Mouse (Mus musculus) cerebellum, adult 11-12 months (tissue): ENCODE measurements around the gene Syt17.
"Not testable (repeated sequence)": the region's sequence is repeated elsewhere in the genome, so short reads cannot be mapped to it uniquely, and the experiment has no call there.

Source experiments
- DNase-seq: peaks from one replicate; pipeline ENCODE4 v3.0.0; 2022

Gene Syt17

DNA sequence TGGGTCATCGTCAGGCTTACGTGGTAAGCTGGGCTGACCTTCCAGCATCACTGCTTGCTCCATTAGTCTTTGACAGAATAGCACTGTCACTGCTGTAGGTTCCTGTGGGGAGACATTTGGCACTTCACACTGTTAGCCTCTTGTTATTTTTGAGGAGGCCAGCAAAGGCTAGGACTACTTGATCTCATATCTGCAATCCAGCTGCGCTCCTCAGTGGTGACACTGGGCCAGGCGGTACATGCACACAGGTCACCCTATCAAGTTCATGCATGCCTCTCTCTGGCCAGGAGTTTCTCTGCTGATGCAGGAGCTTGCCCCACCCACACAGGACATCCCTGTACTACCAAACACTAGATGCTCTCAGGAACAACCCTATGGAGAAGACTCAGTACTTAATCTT lies 71.4 kb downstream of the Syt17 start:
- no peak for DNase-seq

DNA sequence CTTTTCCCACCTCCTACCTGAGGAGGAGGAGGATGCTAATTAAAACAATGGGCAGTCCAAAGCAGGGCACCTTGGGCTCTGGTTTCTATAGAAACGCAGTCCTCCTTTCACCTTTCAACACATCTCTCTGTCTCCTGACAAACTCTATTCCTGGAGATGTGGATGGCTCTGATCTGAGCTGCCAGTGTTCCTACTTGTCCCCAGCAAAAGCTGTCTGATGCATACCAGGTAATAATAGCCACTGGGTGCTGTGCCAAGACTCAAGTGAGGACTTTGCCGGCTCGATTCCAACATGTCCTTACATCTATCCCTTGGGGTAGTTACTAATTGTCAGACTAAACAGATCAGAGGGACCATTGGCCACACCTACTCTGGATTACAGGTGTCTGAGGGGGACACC lies 72.7 kb downstream of the Syt17 start:
- DNase-seq = no peak

DNA sequence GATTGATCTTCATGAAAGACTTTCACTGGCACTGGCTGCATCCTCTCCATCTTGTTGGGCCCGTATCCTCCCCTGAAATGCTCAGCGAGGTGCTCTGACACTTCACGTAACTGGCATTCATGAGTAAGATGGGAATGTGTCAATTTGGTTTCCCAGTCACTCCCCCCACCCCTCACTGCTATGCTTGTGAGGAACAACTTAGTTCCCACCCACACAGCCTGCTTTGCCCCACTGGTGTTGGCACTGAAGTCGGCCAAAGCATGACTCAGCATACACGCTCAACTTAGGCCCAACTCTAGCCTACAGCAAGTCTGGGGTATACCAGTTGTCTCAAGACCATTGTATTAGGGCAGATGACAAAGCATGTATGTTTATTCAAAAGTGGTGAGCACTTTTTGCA lies 76.7 kb downstream of the Syt17 start:
- DNase-seq = no peak

DNA sequence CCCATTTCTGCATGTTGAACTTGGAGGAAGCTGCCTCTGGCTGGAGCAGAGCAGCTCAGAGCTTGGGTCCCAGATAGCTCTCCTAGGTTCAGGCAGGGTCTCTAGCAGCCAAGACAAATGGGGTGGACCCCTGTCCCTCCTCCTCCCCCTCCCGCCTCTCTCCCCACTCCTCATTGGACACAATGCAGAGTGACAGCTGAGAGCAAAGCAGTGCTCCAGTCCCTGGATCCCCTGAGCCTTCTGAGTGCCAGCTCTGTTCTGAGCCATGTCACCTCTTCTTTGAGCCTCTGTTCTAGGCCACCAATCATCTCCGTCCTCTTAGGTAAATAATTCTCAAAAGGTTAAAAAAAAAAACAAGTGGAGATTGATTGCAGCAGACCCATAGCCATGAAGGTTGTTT lies 78.3 kb downstream of the Syt17 start:
- no peak for DNase-seq

DNA sequence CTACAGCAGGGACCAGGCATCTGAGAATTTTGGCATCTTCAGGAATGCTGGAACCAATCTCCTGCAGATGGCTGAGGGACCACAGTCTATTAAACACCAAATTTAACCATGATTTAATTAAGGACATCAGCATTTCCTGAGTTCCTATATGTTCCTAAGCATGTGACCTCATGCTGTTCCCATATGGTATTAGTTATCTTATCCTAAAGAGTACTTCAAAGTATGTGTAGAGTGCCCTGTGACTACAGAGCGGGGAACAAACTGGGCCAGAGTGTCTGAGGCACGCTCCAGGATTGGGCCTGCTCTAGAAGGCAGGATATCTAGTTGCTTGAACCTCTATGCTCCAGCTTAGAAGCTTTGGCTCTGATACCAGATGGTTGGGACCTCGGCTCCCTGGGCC lies 82.1 kb downstream of the Syt17 start:
- DNase-seq = no peak

DNA sequence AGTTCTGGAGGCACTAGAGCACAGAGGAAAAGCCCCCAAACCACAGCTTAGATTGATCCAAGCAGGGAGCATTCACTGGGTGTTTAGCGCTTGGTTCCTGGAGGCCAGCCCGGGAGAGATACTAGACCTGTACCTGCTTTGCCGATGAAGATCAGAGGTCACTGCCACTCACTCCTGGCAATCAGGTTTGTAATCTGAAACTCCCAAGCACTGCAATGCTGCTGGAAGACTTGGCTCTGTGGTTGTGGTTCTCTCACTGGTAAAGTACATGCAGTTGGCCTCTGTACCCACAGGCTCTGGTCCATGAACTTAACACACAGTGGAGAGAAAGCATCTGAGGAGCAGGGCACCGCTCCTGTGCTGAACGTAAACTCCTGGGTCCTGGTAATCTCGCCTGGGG lies 82.8 kb downstream of the Syt17 start:
- no peak for DNase-seq

DNA sequence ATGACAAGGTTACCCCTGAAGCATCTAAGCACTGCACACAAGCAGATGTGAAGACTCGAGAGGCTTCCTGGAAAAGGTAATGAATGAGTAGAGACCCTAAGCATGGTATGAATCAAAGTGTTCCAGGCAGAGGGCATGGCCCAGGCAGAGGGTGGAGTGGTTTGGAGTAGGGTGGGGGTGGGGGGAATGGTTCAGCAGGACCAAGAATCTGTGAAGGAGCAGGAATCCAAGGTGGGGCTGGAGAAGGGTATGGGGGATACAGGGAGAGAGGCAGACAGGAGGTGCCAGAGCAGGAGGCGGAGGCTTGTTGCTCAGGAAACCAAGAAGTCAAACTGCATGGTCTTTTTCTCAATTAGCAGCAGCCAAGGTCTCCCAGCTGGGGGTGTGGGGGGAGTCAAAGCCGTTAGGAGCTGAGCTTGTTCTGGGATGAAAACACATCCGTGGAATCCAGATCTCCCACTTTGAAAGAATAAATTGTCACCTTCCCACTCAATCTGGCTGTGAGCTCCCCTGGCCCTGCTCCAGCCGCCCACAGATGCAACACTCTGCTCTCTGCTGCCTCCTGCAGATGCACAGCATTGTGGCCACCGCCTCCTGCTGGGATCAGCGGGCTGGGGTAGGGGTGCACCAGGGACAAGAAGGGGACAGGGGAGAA lies 83.5 kb downstream of the Syt17 start:
- no peak for DNase-seq

DNA sequence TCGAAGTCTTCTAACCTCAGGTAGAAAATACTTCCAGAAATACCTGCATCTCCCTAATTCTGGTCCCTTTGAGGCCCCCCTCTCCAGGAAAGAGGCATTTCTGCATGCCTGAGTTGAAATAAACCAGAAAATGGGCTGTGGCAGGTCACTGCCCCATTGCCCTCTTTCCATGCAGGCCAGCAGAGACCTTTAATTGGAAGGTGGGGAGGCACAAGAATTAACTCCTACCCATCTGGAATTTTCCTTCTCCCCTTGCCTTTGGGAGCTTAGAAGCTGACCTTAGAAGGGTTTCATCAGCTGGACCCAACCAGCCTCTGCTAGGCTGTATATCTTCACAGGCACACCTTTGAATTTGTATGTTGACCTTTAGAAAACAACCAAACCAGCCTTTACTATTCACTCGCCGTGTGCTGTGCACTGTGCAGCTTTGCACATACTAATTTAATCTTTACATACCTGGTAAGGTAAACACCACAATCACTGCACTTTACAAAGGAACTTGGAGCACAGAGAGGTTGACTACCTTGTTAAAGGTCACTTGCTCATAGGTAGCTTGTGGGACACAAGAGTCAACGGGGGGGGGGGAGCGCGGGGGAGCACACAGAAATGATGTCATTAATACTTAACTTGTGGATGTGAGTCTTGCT lies 84.3 kb downstream of the Syt17 start:
- no peak for DNase-seq

DNA sequence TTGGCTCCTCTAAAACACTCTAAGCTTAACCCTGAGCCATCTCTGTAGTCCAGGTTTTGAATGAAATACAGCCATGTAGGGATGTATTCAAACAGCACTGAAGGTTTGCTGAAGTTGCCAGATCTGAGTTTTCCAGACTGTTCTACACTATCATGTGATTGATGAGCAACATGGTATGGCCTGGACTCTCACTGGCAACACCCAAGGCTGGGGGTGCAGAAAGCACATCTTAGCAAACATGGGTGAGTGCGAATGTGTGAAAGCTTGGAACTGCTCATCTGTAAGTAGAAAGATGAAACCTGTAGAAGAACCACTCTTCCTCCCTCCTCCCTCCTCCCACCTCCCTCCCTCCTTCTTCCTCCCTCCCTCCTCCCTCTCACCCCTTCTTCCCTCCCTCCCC lies 85.1 kb downstream of the Syt17 start:
- DNase-seq = no peak

DNA sequence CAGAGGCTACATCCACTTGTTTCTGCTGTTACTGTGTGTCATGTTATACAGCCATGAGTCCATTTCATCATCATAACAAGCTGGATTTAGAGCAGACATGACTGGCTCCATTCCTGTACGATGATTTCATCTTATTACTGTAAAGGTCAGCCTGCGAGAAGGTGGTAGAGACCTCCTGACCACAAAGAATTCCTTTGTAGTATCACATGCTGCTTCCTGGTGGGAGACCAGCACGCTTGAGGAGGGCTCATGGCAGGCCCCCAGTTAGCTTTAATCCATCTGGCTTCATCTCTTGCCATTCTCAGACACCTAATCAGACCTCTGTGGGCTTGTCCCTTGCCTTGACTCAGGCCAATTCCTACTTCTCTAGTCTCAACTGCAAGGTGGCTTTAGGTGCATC lies 85.8 kb downstream of the Syt17 start:
- DNase-seq = no peak

DNA sequence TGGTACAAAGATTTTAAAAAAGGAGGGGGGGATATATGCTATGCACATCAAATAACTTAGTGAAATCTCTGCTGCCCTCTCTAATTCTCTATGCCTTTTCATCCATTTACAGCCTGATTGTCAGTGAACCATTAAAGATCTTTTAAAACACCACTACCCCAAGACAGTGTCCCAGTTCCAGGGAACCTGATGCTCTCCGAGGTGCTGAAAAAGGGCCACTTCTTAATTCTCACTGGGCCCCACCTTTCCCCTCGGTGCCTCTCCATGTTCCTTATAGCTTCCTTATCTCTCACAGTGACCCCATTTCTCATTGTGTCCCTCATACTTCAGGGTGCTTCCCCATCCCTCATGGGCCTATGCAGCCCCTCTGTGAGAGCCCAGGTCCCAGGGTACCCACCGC lies 89.0 kb downstream of the Syt17 start:
- no peak for DNase-seq

DNA sequence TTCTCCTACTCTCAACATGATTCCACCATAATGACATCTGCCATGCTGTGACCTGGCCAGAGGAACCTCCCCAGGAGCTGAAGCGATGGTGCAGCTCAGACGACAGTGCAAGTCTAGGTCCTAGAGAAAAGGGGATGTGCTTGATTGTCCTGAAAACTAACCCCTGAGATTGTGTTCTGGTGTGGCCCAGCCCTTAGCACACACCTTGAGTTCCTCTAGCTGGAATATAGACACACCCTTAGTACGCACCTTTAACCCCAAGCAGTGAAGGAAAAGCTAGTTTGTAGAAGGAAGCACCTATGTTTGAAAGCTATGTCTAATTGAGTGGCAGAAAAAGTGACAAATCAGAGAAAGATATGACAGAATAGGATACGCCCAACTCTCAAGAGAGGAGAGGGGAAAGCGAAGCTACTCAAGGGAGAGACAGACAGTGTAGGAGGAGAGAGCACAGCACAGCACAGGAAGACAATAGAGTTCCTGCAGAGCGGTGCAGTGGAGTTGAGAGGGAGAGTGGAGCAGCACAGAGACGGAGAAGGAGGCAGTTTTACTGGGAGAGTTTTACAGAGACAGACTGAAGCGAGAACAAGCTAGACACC lies 91.5 kb downstream of the Syt17 start:
- not testable (repeated sequence) for DNase-seq

DNA sequence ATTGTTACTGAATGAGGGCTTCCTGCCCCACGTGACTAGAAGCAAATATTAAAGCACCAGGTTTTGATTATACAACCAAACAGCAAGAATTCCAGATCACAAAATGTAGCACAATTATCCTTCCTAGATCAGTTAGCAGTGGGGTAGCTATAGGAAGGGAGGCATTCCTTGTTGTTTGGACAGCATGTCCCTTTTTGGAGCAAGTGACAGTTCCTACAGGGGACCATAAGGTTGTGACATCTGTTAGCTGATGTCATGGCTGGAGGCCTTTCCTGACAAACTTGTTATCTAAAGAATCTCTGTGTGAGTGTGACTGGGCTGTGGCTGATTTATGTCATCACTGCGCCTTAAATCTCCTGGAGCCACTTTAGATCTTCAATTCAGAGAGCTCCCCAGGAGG lies 97.2 kb downstream of the Syt17 start:
- peak; percentile 32 for DNase-seq

DNA sequence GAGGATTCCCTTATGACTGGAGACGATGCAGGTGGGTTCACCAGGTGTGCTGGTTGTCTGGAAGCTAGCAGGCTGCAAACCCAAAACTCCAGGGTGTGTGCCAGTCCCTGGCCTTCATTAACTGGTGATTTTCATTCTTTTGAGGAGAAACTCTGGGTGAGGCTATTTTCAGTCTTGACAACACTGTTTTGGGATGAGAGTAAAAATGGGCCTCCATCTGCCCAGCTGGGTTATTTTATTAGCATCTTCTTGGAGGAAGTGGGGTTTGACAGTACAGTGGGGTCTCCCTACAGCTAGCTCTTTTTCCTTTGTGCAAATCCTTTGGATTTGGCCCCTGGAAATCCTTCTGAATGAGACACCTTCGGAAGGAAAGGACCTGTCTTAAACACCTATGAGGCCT lies 101.1 kb downstream of the Syt17 start:
- no peak for DNase-seq

DNA sequence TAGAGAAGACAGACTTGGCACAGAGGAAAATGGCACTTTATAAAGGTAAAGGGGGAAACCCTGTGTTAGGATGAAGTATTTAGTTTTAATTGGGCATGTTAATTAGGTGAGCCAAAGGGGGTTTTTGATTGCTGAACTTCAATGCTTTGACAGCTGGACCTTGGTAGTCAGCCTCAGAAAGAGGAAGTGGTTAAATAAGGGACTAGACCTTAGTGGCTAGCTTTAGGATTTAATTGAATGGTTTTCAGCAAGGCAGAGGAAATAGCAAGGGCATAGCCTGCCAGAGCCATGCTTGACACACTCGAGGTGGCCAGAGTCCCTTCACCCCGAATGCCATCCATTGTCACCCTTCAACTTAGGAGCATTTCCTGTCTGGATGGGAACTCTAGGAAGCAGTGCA lies 101.6 kb downstream of the Syt17 start:
- no peak for DNase-seq

DNA sequence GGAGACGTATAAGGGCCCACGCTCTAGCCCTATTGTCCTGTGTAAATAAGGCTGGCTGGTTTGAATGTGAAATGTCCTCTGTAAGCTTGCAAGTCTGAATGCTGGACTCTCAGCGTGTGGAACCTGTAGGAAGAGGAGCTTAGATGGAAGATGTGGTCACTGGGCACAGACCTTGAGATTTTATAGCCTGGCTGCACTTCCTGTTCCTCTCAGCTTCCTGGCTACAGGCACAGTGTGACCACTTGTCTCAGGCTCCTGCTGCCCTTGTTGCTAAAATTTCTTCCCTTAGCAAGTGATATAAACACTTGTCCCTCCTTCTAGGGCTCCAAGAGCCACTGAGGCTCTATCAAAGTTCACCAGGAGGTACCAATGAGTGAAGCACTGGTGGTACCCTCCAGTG lies 102.6 kb downstream of the Syt17 start:
- DNase-seq = no peak

DNA sequence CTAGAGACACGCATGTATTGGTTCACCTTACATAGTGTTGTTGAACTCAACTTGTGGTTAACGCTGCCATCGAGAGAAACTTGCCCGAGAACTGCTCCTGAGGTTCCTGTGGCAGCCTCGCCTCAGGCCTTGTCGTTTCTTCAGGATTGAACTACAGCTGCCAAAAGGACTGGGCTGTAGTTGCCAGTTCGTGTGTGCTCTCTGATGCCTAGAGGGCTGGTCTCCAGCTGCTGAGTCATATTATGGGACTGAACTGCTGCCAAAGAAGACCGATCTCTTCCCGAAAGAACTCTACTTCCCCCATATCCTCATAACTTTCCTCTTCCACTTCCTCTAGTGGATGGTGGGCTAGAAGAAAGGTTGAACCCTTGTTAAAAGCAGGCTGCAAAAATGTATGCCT lies 103.3 kb downstream of the Syt17 start:
- DNase-seq = no peak
